Mouse (Mus musculus) heart, adult 2 months (tissue): ENCODE measurements around the gene Dnajb11. TPM values are rescaled to one million over a fixed set of nuclear protein-coding genes. Genes with fewer than 3 reads are reported as not detected.

Experiments
- DNase-seq, 2 experiments: peaks; one replicate each; pipeline ENCODE4 v3.0.0; 2021
- H3K27ac ChIP-seq: fragments of 200-600 bp; 2 replicates; pipeline ENCODE4 v1.8.1; 2022
- H3K27me3 ChIP-seq: fragments of 200-500 bp; 2 replicates; pipeline ENCODE4 v1.6.1; 2012; ENCODE audit warnings: mild to moderate bottlenecking, low read length, inconsistent platforms, mixed read lengths; ENCODE audit not compliant: control insufficient read depth, insufficient read depth
- H3K36me3 ChIP-seq: fragments of 200-500 bp; 2 replicates; pipeline ENCODE4 v1.6.1; 2012; ENCODE audit warnings: low read length, inconsistent platforms; ENCODE audit not compliant: control insufficient read depth, insufficient read depth
- H3K4me1 ChIP-seq: fragments of 200-500 bp; 2 replicates; pipeline ENCODE4 v1.6.1; 2011; ENCODE audit warnings: low read length; ENCODE audit not compliant: control insufficient read depth, insufficient read depth
- H3K4me3 ChIP-seq: fragments of 200-600 bp; 2 replicates; pipeline ENCODE4 v1.8.1; 2022
- H3K79me2 ChIP-seq: fragments of 200-500 bp; replicated peaks from 2 replicates; pipeline ENCODE4 v1.6.1; 2012; ENCODE audit warnings: mild to moderate bottlenecking, inconsistent platforms, low read length, moderate library complexity, mixed read lengths; ENCODE audit not compliant: control insufficient read depth, insufficient read depth
- H3K9ac ChIP-seq: fragments of 200-500 bp; 2 replicates; pipeline ENCODE4 v1.6.1; 2012; ENCODE audit warnings: low read depth, mild to moderate bottlenecking, control low read depth, inconsistent platforms, low read length, mixed read lengths
- CTCF ChIP-seq: fragments of 200-600 bp; IDR thresholded peaks from 2 replicates; pipeline ENCODE4 v1.8.1; 2022; ENCODE audit warnings: antibody characterized with exemption, mild to moderate bottlenecking, moderate library complexity
- EP300 ChIP-seq: fragments of 200-500 bp; IDR thresholded peaks from 2 replicates; pipeline ENCODE4 v1.6.1; 2011; ENCODE audit warnings: low read depth, low read length, control low read depth; ENCODE audit not compliant: insufficient read depth
- POLR2A ChIP-seq: fragments of 200-500 bp; IDR thresholded peaks from 2 replicates; pipeline ENCODE4 v1.6.1; 2011; ENCODE audit warnings: mild to moderate bottlenecking, low read depth, low read length, control low read depth; ENCODE audit not compliant: insufficient read depth
- WGBS: fragments of 180-500 bp; shearing (Covaris S2); methylation state at CpG from one replicate; pipeline ENCODE4 v1.1.7; 2018; 5-methylcytosine and 5-hydroxymethylcytosine counted together
- intact Hi-C: fragments of 180-260 bp; cut with DNase I; formaldehyde crosslinking; loops from one replicate; pipeline ENCODE4 v1.15.1; 2025
- polyA plus RNA-seq: library from polyadenylated mRNA; depleted of rRNA; stranded (reverse); fragments of >200 nt; gene quantifications from 2 replicates; pipeline ENCODE4 v1.2.3, GENCODE M21; 2012; rRNA removed
- total RNA-seq, 2 experiments: library from RNA; stranded (reverse); gene quantifications; 2 replicates each; pipeline ENCODE4 v1.2.3; 2021

Dnajb11 gene
- total and polyA plus RNA-seq, 3 experiments = 13.0 to 68.5 (median 59.5) TPM

DNA sequence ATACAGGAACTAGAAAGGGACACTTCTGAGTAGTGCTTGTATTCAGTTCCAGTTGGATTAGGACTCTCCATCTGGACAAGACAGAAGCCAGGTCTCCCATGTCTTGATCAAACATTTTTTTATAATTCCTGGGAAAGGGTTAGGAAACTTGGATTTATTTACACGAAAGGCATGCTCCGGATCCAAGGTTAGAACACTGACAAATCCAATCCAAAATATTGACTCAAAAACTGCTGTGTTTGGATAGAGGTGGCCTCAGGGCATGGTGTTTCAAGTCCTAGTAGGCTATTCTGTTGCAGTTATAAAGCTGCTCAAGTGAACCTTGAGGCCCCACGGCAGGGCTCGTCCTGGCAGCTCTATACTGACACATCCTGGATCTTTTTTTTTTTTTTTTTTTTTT, 64.8 kb downstream of the Dnajb11 start:
- no peaks in the 10 kb centered on the region for H3K79me2 ChIP-seq
- TF ChIP-seq POLR2A = no peak
- no peak for TF ChIP-seq EP300
- no peak for TF ChIP-seq CTCF
- H3K4me1 ChIP-seq = no peaks in the 10 kb centered on the region
- H3K27me3 ChIP-seq = no peaks in the 10 kb centered on the region
- H3K36me3 ChIP-seq = no peaks in the 10 kb centered on the region
- no peak overlapping the region for H3K9ac ChIP-seq
- intact Hi-C loops = no loop called here
- DNase-seq = no peak
- H3K27ac ChIP-seq = no peak overlapping the region
- WGBS = 63% methylated on average over 4 of the region's 4 CpGs
- H3K4me3 ChIP-seq = no peak overlapping the region

Other genes starting within 250 kb of the Dnajb11 start
- gene Dgkg, start 200.6 kb upstream of the Dnajb11 start, total RNA-seq = under 1 TPM; 0.39 to 0.96 TPM
- gene Dgkg, start 200.6 kb upstream of the Dnajb11 start, polyA plus RNA-seq = 0.25 and 0.26 TPM in 2 replicates
- not detected for gene Crygs, start 46.3 kb upstream of the Dnajb11 start, total RNA-seq
- not detected in 2 replicates for gene Crygs, start 46.3 kb upstream of the Dnajb11 start, polyA plus RNA-seq
- gene Tbccd1, start 176 bp upstream of the Dnajb11 start, total RNA-seq = 10 to 100 TPM; 12.7 to 12.8 TPM
- gene Tbccd1, start 176 bp upstream of the Dnajb11 start, polyA plus RNA-seq = 10.3 and 16.1 TPM in 2 replicates
- gene Ahsg, start 33.4 kb downstream of the Dnajb11 start, total RNA-seq = 1 to 10 TPM; 8.0 to 8.6 TPM
- gene Ahsg, start 33.4 kb downstream of the Dnajb11 start, polyA plus RNA-seq = 15.1 and 19.3 TPM in 2 replicates
- gene Fetub, start 60.5 kb downstream of the Dnajb11 start, total RNA-seq = under 1 TPM; 0.27 to 0.57 TPM
- gene Fetub, start 60.5 kb downstream of the Dnajb11 start, polyA plus RNA-seq = 0.44 and 0.86 TPM in 2 replicates
- not detected for gene Hrg, start 93.2 kb downstream of the Dnajb11 start, total RNA-seq
- 0.26 TPM in 1 of 2 replicates, not detected in the other for gene Hrg, start 93.2 kb downstream of the Dnajb11 start, polyA plus RNA-seq
- gene Kng2, start 171.6 kb downstream of the Dnajb11 start, total RNA-seq = under 1 TPM in 1 of 2 experiments, not detected in 1; 0.21 TPM
- 0.37 and 0.47 TPM in 2 replicates for gene Kng2, start 171.6 kb downstream of the Dnajb11 start, polyA plus RNA-seq
- gene Kng1, start 200.0 kb downstream of the Dnajb11 start, total RNA-seq = not detected
- gene Kng1, start 200.0 kb downstream of the Dnajb11 start, polyA plus RNA-seq = 0.50 TPM in 1 of 2 replicates, not detected in the other
- 100 to 1,000 TPM; 337 to 385 TPM for gene Eif4a2, start 249.6 kb downstream of the Dnajb11 start, total RNA-seq
- gene Eif4a2, start 249.6 kb downstream of the Dnajb11 start, polyA plus RNA-seq = 128 and 287 TPM in 2 replicates